Mouse (Mus musculus) small intestine, adult 2 months (tissue): ENCODE measurements around the gene Cav1. TPM values are rescaled to one million over a fixed set of nuclear protein-coding genes. Genes with fewer than 3 reads are reported as not detected.

Source experiments
- H3K27ac ChIP-seq: fragments of 200-500 bp; 2 replicates; pipeline ENCODE4 v1.5.1; 2012; ENCODE audit warnings: low read depth, low read length, control low read depth, inconsistent platforms; ENCODE audit not compliant: insufficient read depth
- H3K27me3 ChIP-seq: fragments of 200-500 bp; 2 replicates; pipeline ENCODE4 v1.6.1; 2012; ENCODE audit warnings: mild to moderate bottlenecking, moderate library complexity, low read length, inconsistent platforms; ENCODE audit not compliant: control insufficient read depth, insufficient read depth
- H3K36me3 ChIP-seq: fragments of 200-500 bp; 2 replicates; pipeline ENCODE4 v1.6.1; 2012; ENCODE audit warnings: mild to moderate bottlenecking, low read length, control low read depth, inconsistent platforms; ENCODE audit not compliant: control insufficient read depth, insufficient read depth
- H3K4me1 ChIP-seq: fragments of 200-500 bp; 2 replicates; pipeline ENCODE4 v1.6.1; 2012; ENCODE audit warnings: low read length, inconsistent platforms, mixed read lengths; ENCODE audit not compliant: control insufficient read depth, insufficient read depth, insufficient read length
- H3K4me3 ChIP-seq: fragments of 200-500 bp; 2 replicates; pipeline ENCODE4 v1.5.1; 2012; ENCODE audit warnings: low read depth, mild to moderate bottlenecking, control low read depth, inconsistent platforms, low read length, moderate library complexity
- CTCF ChIP-seq: fragments of 200-500 bp; IDR thresholded peaks from 2 replicates; pipeline ENCODE4 v1.5.1; 2012; ENCODE audit warnings: low read depth, mild to moderate bottlenecking, control low read depth, inconsistent platforms, low read length, moderate library complexity, mixed read lengths; ENCODE audit not compliant: insufficient replicate concordance, insufficient read length; ENCODE audit errors: extremely low read depth
- POLR2A ChIP-seq: fragments of 200-500 bp; IDR thresholded peaks from 2 replicates; pipeline ENCODE4 v1.6.1; 2012; ENCODE audit warnings: low read depth, mild to moderate bottlenecking, control low read depth, inconsistent platforms, low read length, moderate library complexity
- WGBS: fragments of 180-500 bp; shearing (Covaris S2); methylation state at CpG from one replicate; pipeline ENCODE4 v1.1.7; 2018; 5-methylcytosine and 5-hydroxymethylcytosine counted together
- polyA plus RNA-seq: library from polyadenylated mRNA; depleted of rRNA; stranded (reverse); fragments of >200 nt; gene quantifications from 2 replicates; pipeline ENCODE4 v1.2.3, GENCODE M21; 2012

Cav1 gene
- polyA plus RNA-seq, 1 experiment, result 95.8 TPM

GRCm38 (mm10) chr6:17350803-17351202, 44.7 kb downstream of the Cav1 start:
- no peak overlapping the region for H3K27ac ChIP-seq
- H3K27me3 ChIP-seq, result no peaks in the 10 kb centered on the region
- TF ChIP-seq CTCF, result no peak
- TF ChIP-seq POLR2A, result no peak
- no peaks in the 10 kb centered on the region for H3K36me3 ChIP-seq
- no peak overlapping the region for H3K4me3 ChIP-seq
- 83% methylated on average over 5 of the region's 5 CpGs for WGBS
- H3K4me1 ChIP-seq, result no peaks in the 10 kb centered on the region

- H3K27me3 ChIP-seq, result no peaks in the 10 kb centered on the region
- no peaks in the 10 kb centered on the region for H3K4me1 ChIP-seq
- H3K4me3 ChIP-seq, result no peak overlapping the region
- H3K36me3 ChIP-seq, result no peaks in the 10 kb centered on the region
- 9% methylated on average over 6 of the region's 6 CpGs for WGBS
- no peak overlapping the region for H3K27ac ChIP-seq
- TF ChIP-seq POLR2A (no peak), CTCF (peak; percentile 27; the same call in 1 of the 2 replicates)
Measured at GRCm38 (mm10) chr6:17358896-17359690, 53.0 kb downstream of the Cav1 start.

- no peaks in the 10 kb centered on the region for H3K27me3 ChIP-seq
- H3K27ac ChIP-seq, result no peak overlapping the region
- H3K4me3 ChIP-seq, result no peak overlapping the region
- H3K4me1 ChIP-seq, result no peaks in the 10 kb centered on the region
- 29% methylated on average over 3 of the region's 3 CpGs for WGBS
- TF ChIP-seq POLR2A (no peak), CTCF (no peak)
- no peaks in the 10 kb centered on the region for H3K36me3 ChIP-seq
Measured at GRCm38 (mm10) chr6:17362771-17363170, 56.6 kb downstream of the Cav1 start.

GRCm38 (mm10) chr6:17363446-17364179, 57.5 kb downstream of the Cav1 start:
- H3K27me3 ChIP-seq, result no peaks in the 10 kb centered on the region
- no peaks in the 10 kb centered on the region for H3K4me1 ChIP-seq
- no peak overlapping the region for H3K27ac ChIP-seq
- WGBS, result 50% methylated on average over 17 of the region's 17 CpGs
- no peak overlapping the region for H3K4me3 ChIP-seq
- H3K36me3 ChIP-seq, result no peaks in the 10 kb centered on the region
- TF ChIP-seq CTCF, result no peak
- TF ChIP-seq POLR2A, result no peak

GRCm38 (mm10) chr6:17374326-17374725, 68.2 kb downstream of the Cav1 start:
- Histone ChIP-seq H3K36me3 (no peaks in the 10 kb centered on the region), H3K4me3 (no peak overlapping the region), H3K27ac (no peak overlapping the region), H3K27me3 (no peaks in the 10 kb centered on the region), H3K4me1 (no peaks in the 10 kb centered on the region)
- TF ChIP-seq CTCF, result no peak
- no peak for TF ChIP-seq POLR2A
- WGBS, result 81% methylated on average over 5 of the region's 5 CpGs

- H3K4me3 ChIP-seq, result no peak overlapping the region
- no peaks in the 10 kb centered on the region for H3K4me1 ChIP-seq
- H3K36me3 ChIP-seq, result no peaks in the 10 kb centered on the region
- 28% methylated on average over 2 of the region's 2 CpGs for WGBS
- TF ChIP-seq POLR2A, result no peak
- no peak for TF ChIP-seq CTCF
- H3K27me3 ChIP-seq, result no peaks in the 10 kb centered on the region
- H3K27ac ChIP-seq, result no peak overlapping the region
Measured at GRCm38 (mm10) chr6:17377371-17377770, 71.2 kb downstream of the Cav1 start.

- H3K27ac ChIP-seq, result no peak overlapping the region
- no peak for TF ChIP-seq POLR2A
- no peak for TF ChIP-seq CTCF
- H3K4me1 ChIP-seq, result no peaks in the 10 kb centered on the region
- 76% methylated on average over 3 of the region's 3 CpGs for WGBS
- no peaks in the 10 kb centered on the region for H3K36me3 ChIP-seq
- H3K27me3 ChIP-seq, result no peaks in the 10 kb centered on the region
- H3K4me3 ChIP-seq, result no peak overlapping the region
Measured at GRCm38 (mm10) chr6:17380102-17380501, 74.0 kb downstream of the Cav1 start.
